Mouse (Mus musculus): ENCODE measurements around the gene Evpl. TPM values are rescaled to one million over a fixed set of nuclear protein-coding genes. Genes with fewer than 3 reads are reported as not detected.
"Not testable (repeated sequence)": the region's sequence is repeated elsewhere in the genome, so short reads cannot be mapped to it uniquely, and the experiment has no call there.

The Evpl gene
- total RNA-seq (2021): 1 to 10 TPM; 2.2 to 4.3 TPM
- long read RNA-seq, experiment 1, partial matches to known transcripts: 0 of 2 reads
- long read RNA-seq, experiment 1, other reads (novel, unspliced or antisense): 2 of 2 reads
- long read RNA-seq, experiment 2, full-length matches to known transcripts: 5 of 10 reads
- long read RNA-seq, experiment 2, partial matches to known transcripts: 5 of 10 reads
- long read RNA-seq, experiment 2, other reads (novel, unspliced or antisense): 0 of 10 reads

- no peak for DNase-seq (ENCODE audit: low spot score in 2 of 2)
Measured at GRCm38 (mm10) chr11:116237742-116238395, at the start of gene Evpl. Gene Evpl (minus strand): TSS chr11:116238077.

GRCm38 (mm10) chr11:116287351-116287750 is 49.5 kb upstream of the Evpl start:
- DNase-seq (ENCODE audit: low spot score in 2 of 2): no peak

GRCm38 (mm10) chr11:116285770-116286191 is 47.9 kb upstream of the Evpl start:
- DNase-seq (ENCODE audit: low spot score in 2 of 2): no peak

- DNase-seq (ENCODE audit: low spot score in 2 of 2): no peak
Measured at GRCm38 (mm10) chr11:116283982-116284381, 46.1 kb upstream of the Evpl start.

- no peak for DNase-seq (ENCODE audit: low spot score in 2 of 2)
Measured at GRCm38 (mm10) chr11:116282912-116283521, 45.1 kb upstream of the Evpl start.

GRCm38 (mm10) chr11:116282089-116282488 is 44.2 kb upstream of the Evpl start:
- no peak for DNase-seq (ENCODE audit: low spot score in 2 of 2)

GRCm38 (mm10) chr11:116281671-116282070 is 43.8 kb upstream of the Evpl start:
- no peak for DNase-seq (ENCODE audit: low spot score in 2 of 2)

GRCm38 (mm10) chr11:116280751-116281663 is 43.1 kb upstream of the Evpl start, which contains the start of gene Galr2:
Gene Galr2 (plus strand): TSS chr11:116280939.
- DNase-seq (ENCODE audit: low spot score in 2 of 2): no peak

- not testable (repeated sequence) for DNase-seq (ENCODE audit: low spot score in 2 of 2)
Measured at GRCm38 (mm10) chr11:116277184-116277583, 39.3 kb upstream of the Evpl start.

- DNase-seq (ENCODE audit: low spot score in 2 of 2): peak; percentile 69 to 91
Measured at GRCm38 (mm10) chr11:116274045-116274666, 36.3 kb upstream of the Evpl start, which contains the start of gene Srp68. Gene Srp68 (minus strand): TSS chr11:116274217.

- DNase-seq (ENCODE audit: low spot score in 2 of 2): peak in 1 of 2 experiments; percentile 26
Measured at GRCm38 (mm10) chr11:116273469-116274044, 35.7 kb upstream of the Evpl start.

GRCm38 (mm10) chr11:116272589-116273468 is 35.0 kb upstream of the Evpl start:
- DNase-seq (ENCODE audit: low spot score in 2 of 2): no peak

- DNase-seq (ENCODE audit: low spot score in 2 of 2): no peak
Measured at GRCm38 (mm10) chr11:116269560-116269959, 31.7 kb upstream of the Evpl start.

GRCm38 (mm10) chr11:116268313-116268712 is 30.4 kb upstream of the Evpl start:
- no peak for DNase-seq (ENCODE audit: low spot score in 2 of 2)

GRCm38 (mm10) chr11:116267637-116268036 is 29.8 kb upstream of the Evpl start:
- no peak for DNase-seq (ENCODE audit: low spot score in 2 of 2)

GRCm38 (mm10) chr11:116265850-116266249 is 28.0 kb upstream of the Evpl start:
- no peak for DNase-seq (ENCODE audit: low spot score in 2 of 2)

GRCm38 (mm10) chr11:116265352-116265751 is 27.5 kb upstream of the Evpl start:
- no peak for DNase-seq (ENCODE audit: low spot score in 2 of 2)

GRCm38 (mm10) chr11:116260259-116260658 is 22.4 kb upstream of the Evpl start:
- no peak for DNase-seq (ENCODE audit: low spot score in 2 of 2)

GRCm38 (mm10) chr11:116259461-116259860 is 21.6 kb upstream of the Evpl start:
- no peak for DNase-seq (ENCODE audit: low spot score in 2 of 2)

Data from adrenal gland, postnatal 4 days (tissue).